Mouse (Mus musculus) testis, adult 2 months (tissue): ENCODE results near the gene Vmn1r204.
"Not testable (repeated sequence)": the region's sequence is repeated elsewhere in the genome, so short reads cannot be mapped to it uniquely, and the experiment has no call there.

Experiments
- CTCF ChIP-seq: fragments of 200-500 bp; IDR thresholded peaks from 2 replicates; pipeline ENCODE4 v1.5.1; 2012; ENCODE audit warnings: low read depth, mild to moderate bottlenecking, inconsistent platforms, low read length, moderate library complexity; ENCODE audit not compliant: control insufficient read depth, insufficient read depth, insufficient replicate concordance
- POLR2A ChIP-seq: fragments of 200-500 bp; IDR thresholded peaks from 2 replicates; pipeline ENCODE4 v1.6.1; 2012; ENCODE audit warnings: low read depth, mild to moderate bottlenecking, inconsistent platforms, low read length, moderate library complexity; ENCODE audit not compliant: control insufficient read depth

DNA sequence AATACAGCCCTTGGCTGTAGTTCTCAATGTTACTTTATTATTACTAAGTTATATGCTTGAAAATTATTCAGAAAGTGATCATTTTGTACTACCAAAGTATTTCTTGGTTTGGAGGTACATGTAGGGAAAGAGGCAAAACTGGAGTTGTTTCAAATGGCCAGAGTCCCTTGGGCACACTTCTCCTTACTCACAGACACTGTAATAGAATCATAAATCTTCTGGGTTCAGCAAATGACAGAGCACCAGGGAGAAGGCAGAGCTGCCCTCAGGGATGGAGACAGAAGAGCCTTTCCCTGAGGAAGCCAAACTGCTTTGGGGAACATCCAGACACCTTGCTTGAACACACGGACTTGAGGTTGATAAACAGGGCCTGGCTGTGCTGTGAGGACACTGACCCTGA is at the start of gene Vmn1r204:
- TF ChIP-seq CTCF, POLR2A: not testable (repeated sequence)
